Mouse (Mus musculus): Measurements from ENCODE around the gene Omp.

GRCm38 (mm10) chr7:98121673-98122072, 23.6 kb downstream of the Omp start:
- TF ChIP-seq CTCF (conservative IDR thresholded peaks at IDR 0.05; ENCODE audit: low read length), result no peak
- TF ChIP-seq NANOG (IDR thresholded peaks at IDR 0.05; ENCODE audit: borderline replicate concordance, low read length), result no peak
